Mouse (Mus musculus) embryo, embryonic 10 days (tissue): ENCODE results near the gene Tufm.
"Not testable (repeated sequence)": the region's sequence is repeated elsewhere in the genome, so short reads cannot be mapped to it uniquely, and the experiment has no call there.

Experiments used
- DNase-seq: peaks from one replicate; pipeline ENCODE4 v3.0.0-alpha.2; 2015; ENCODE audit warnings: low spot score

Gene Tufm

DNA sequence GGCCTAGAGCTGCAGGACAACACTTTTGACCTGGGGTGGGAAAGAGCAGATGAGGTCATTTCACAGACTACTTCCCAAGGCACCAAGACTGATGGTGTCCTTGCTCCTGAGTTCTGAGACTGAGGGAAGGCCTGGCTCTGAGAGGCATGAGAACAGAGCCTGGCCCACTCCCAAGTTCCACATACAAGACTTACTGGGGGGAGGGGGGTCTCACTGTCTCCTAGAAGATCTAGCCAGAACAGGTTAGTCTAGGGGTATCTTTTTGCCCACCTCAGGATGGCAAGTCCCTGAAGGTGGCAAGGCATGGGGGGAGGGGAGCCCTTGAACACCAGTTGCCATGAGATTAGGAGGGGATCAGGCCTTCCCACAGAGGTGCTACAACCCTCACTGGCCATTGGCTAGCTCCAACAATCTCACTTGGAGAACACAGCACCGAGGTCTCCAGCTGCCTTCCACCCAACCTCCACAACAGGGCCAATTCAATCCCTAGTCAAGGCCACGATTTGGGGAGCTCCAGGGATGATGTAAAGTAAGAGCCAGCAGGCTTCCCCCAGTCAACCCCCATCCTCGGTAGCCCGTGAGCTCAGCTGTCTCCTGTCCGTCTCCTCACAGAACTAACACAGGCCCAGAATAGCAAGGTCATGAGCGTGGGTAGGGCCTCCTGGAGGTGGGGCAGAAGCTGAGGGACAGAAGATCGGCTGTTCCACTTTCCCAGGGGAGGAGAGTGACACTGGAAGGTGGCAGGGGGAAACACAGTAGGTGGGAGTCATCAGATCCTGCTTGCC, 21.7 kb upstream of the Tufm start:
- no peak for DNase-seq

DNA sequence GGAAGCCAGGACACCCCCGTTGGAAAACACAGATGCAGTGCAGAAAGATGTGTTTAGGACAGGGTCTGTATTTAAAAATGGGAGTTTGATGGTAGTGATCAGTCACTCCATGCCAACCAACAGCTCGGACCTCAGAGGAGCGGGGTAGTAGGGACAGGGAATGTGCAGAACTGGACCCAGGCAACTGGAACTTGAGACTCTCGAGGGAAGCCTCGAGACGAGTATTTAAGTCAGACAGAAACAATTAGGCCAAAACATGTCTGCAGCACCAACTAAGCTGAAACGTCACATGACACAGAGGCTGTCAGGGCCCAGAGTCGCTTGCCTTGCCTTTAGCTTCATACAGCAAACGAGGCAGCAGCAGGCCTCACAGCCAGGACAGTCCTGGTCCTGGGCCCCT, 21.0 kb upstream of the Tufm start:
- DNase-seq = no peak

DNA sequence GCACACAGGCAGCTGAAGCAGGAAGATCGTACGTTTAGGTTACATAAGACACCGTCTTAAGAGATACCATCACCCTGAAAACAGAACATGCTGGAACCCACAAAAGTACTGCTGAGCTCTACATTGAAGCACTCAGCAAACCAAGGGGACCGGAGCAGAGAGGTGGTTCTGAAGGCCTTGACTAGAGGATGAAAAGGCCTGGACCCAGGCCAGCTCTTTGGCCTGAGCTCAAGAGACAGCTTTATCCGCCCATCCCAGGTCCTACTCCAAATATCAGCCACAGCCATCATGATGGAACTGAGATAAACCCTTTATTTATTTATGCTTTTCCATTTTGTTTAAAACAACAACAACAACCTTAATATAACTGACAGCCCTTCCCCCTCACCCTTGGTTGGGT, 20.5 kb upstream of the Tufm start:
- DNase-seq = no peak

DNA sequence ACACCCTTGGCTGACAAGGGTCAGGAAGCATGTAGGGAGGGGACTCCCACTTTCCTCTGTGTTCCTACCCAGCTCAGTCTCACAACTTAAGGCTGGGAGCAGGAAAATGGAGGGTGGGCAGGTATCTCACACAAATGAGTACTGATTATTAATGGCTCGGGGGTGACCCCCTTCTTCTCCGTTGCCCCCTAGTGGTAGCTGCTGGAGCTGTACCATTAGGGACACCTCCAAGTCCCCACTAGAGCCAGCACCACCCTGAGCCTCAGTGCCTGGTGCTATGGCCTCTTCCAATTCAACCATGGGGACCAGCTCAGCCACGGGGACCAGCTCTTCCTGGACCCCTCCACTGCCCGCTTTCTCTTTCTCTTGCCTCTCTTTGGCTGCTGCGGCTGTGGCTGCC, 19.9 kb upstream of the Tufm start:
- DNase-seq = peak; percentile 51

DNA sequence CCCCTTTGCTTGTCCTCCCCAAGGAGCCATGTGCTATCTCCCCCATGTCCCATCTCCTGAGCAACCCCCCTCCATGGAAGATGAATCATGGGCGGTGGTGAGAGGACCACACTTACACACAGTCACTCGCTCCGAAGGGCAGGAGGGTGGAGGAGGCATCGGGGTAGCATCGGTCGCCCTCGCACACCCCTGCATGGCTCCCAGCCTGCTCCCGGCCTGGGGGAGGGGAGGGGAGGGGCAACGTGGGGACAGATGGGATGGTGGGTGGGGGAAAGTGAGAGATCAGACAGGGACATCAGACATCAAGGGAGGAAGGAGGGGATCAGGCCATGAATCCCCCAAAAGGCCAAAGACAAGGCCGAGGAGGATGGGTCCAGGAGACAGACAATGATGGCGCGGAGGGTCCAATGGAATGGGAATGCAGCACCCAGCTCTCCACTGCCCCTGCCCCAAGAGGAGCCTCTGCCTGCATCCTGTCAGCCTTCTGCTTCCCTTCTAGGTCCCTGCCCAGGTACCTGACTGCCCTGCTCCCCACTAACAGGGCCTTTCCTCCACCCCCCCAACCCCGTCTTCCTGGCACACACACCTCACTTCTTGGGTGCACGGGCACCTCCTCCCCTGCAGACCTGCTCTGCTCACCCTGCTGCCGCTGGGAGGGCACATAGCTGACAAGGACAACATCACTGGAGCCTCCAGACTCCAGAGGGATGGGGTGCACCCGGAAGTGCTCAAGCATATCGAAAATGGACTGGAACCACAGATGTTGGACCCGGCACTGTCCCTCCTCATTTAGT, 19.1 kb upstream of the Tufm start:
- no peak for DNase-seq

DNA sequence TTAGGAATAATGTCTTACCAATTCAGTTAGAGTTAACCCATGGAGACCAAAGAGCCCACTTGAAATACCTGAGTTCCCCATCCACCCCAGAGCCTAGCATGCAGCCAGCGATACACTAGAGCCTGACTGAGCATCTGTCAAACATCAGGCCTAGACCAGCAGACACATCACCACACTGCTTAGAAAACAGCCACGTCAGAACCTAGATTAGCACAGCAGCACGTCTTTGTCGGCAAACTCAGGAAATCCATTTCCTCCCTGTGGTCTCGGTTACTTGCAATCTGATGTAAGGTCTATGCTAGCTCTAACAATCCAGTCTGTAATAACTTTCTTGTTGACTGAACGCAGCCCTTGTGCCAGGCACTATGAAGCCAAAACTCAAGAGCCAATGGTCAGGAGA, 17.1 kb upstream of the Tufm start:
- no peak for DNase-seq

DNA sequence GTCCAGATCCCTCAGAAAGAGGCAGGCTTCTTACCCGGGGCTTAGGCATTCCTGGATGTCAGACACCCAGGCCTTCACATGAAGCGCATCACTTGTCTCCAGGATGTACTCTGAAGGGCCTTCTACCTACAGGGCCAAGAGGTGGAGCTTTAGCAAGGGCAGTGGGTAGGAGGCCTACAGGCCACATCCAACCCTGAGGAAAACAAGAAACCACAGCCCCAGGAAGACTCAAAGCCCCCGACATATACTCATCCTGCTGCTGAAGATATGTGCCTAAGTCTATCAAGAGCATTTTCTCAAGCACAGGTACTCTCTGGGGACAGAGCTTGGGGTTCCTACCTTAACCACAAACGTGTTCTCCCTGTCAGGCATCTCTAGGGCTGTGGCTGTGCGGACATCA, 15.8 kb upstream of the Tufm start:
- DNase-seq = no peak

DNA sequence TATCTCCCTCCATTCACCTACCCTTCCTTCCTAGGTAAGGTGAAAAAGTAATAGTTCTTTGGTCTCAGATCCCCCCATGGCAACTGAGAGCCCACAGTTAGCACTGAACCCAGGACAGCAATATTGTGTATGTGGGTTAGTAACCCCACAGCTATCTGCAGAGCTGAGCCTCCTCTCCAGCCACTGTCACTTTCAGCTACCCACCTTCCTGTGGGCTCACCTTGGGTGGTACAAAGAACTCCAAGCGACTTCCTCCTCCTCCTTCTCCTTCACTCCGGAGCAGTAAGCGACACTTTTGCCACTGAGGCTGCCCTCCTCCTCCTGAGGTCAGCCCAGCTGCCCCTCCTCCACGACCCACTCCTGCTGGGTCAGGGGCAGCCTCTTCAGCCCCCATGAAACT, 15.3 kb upstream of the Tufm start:
- DNase-seq = no peak

DNA sequence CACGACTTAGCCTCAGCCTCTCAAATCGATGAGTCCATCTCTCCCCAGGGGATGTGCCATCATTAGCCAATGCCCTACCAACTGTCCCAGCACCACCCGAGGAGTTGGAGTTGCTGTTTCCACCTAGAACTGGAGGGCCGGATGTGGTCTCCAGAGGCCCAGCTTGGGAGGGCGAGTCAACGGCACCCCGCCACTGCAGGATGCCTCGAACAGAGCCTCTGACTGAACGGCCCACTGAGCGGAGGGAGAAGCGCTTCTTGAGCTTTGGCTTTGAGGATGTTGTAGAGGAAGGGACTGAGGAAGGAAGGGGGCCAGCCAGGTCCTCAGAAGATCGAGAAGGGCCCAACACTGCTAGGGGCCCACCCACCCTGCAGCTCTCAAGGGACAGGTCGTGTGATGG, 14.9 kb upstream of the Tufm start:
- DNase-seq = no peak

DNA sequence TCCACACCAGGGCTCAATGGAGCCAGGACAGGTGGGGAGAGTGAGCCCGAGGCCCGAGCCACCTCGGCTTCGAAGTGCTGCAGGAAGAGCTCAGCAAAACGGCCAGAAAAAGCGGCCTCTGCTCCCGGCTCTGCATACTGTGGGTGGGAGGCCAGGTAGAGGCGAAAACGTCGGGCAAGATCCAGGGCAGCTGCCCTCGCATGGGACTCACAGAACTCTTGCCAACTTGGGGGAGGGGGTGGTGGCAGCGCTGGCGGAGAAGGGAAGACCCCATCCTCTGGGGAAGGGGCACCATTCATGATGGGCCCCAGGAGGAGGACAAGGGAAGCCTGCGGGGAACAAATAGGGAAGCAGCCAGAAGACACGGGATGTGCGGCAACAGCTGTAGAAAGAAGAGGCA, 14.4 kb upstream of the Tufm start:
- DNase-seq = no peak

DNA sequence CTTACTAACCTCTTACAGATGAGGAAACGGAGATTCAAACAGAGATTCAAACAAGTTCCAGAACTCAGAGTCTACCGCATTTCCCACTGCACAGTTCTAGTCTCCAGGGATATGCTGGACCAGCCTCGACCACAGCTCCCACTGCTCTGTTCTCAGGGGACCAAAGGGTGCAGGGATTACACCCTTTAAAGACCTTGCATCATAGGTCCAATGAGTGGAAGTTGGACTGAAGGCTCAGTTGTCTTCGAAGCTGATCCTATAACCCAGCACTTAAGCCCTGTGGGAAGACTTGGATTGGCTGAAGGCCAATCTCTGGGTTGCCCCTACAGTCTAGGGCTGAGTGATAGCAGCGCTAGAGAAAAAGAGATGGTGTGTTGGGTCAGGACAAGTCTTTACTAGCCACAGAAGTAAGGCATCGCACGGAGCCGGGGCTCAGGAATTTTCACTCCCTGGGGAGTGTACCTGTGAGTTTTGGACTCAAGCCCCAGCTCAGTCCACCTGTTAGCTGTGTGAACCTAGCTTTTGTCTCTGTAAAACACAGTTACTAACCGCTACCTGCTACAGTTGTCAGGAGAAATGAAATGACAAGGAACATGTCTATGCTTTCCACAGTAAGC, 13.6 kb upstream of the Tufm start:
- no peak for DNase-seq

DNA sequence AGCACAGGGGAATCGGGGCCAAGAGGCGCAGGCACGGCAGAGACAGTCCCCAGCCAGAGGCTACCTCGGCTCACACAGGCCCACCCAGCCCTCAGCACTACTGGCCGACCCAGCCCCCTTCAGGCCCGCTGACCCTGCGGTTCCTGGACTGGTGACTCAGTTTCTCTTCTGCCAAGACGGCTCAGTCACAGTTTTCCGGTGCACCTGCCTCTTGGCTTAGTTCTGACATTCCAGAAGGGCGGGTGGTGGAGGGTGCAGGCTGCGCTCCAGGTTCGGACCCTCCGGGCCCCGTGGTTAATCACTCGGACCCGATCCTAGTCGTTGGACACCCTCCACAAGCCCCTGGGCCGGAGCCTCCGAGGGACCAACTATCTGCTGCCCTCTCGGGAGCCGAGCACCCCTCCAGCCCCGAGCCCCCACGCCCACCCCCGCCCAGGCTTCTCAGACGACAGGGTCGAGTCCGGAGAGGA, 12.6 kb upstream of the Tufm start:
- DNase-seq = peak; percentile 9

DNA sequence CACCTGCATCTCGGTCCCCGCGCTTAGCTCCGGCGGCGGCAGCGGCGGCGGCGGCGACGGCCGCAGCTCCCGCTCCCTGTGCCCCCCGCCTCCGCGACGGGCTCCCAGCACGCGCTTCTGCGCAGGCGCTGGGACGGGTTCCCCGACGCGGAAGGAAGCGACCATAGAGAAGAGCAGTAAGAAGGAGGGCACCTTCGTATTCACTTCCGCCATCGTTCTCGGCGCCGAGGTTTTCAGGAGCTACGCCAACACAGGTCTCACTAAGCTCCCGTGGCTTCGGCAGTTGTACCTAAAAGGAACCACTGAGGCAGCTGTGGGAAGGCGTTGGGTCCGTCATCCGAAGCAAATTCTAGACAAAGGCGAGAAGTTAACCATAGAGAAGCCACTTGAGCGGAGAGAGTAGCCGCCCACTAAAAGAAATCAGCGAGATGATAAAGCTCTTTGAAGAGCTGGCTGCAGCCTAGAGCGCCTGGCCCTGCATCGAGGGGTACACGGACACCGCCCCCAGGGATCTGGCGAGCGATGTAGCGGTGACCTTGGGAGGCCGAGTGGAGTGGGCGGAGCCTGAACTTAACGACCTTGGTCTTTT, 12.1 kb upstream of the Tufm start, which contains the start of gene Sh2b1:
TSS of gene Sh2b1 (minus strand) at position 432 of the 589 bp plus-strand sequence.
- DNase-seq = peak; percentile 97

DNA sequence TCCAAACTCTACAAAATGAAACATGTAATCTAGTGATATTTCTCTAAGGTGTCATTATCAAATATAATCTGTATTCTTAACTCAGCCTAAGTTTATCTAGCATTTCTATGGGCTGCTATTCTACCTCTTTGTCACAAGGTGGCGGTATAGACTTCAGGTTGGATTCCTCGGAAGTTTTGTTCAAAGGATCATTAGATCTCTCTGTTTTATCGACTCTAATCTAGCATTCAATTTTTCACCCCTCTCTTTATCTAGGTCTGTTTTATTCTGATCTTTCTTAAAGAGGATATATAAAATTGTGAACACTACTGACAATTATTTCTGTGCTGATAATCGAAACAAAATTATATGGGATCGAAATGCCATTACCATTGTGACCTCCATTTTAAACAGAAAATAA, 5.5 kb upstream of the Tufm start:
- peak; percentile 46 for DNase-seq

DNA sequence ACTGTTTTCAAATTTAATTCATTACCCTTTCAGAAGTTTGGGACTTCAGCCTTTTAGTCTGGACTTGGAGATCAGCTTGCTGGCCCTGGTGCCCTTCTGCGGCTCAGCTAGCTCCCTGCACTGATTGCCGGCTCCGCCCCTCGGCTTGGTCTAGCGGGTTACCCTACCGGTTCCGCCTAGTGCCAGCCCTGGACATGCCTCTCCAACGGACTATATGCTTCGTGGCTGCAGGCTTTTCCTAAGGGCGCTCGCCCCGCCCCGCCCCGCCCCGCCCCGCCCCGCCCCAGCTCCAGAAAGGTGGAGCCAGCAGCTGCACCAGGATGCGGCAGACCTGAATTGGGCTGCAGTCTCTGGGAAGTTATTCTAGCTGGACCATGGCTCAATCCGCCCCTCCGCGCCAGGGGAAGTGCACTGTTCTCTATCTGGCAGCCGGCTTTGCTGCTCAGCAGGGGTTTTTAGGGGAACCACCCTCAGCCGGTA, 4.7 kb upstream of the Tufm start:
- DNase-seq = peak; percentile 94

DNA sequence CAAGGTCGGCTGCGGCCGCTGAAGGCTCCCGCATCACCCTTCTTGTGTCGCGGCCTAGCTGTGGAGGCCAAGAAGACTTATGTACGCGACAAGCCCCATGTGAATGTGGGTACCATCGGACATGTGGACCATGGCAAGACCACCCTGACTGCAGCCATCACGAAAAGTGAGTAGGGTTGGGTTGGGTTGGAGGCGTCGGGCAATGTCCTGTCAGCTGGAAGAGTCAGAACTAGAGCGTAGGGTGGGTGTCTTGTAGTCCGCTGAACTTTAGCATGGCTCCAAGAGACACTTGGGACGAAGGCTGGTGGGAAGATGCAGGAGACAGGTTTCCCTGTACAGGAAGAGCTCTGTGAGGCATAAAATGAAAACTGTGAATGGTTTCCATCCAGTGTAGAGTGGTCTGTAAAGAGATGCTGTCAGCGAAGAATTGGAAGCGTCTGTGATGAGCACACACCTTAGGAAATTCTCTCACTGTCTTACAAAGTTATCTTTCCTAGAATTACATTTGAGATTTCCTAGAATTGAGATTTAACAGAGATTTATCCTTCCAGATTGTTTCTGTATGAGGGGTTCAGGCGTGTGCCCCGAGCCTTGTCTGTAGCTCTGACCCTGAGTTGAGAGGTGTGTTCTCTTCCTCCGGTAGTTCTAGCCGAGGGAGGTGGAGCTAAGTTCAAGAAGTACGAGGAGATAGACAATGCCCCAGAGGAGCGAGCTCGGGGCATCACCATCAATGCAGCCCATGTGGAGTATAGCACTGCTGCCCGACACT, 640 bp downstream of the Tufm start:
- DNase-seq = not testable (repeated sequence)

DNA sequence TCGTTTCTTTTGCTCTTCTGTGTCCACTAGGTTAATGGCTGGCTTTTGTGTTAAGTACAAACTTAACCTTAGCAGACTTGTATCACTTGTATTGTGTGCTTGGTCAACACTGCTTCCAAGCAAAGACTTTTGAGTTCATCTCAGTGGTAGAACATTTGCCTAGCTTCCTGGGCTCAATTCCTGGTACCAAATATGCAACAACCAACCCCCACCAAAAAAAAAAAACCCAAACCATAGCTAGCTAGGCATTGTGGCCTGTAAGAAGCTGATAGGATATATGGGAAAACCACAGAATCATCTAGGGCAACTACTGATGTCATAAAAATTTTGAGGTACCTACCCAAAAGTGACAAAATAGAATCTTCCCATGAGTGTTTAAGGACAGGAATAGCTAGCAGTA, 3.8 kb downstream of the Tufm start:
- no peak for DNase-seq

DNA sequence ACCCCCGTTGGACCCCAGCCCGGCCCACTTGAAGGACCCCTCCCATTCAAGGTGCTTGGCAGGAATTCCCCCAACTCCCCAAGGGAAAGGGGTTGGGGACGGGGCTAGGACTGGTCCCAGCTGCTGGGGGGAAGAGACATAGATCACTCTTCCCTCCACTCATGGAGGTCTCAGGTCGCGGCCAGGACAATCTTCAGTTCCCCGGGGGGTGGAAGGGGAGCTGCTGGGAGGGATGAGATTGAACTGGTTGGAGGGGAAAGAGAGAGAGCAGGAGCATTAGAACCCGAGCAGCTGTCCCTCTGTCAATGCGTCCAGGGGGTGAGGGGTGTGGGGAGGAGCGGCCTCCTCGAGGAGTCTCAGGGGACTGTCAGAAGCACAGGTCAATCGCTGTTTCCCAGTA, 4.8 kb downstream of the Tufm start:
- DNase-seq = no peak

DNA sequence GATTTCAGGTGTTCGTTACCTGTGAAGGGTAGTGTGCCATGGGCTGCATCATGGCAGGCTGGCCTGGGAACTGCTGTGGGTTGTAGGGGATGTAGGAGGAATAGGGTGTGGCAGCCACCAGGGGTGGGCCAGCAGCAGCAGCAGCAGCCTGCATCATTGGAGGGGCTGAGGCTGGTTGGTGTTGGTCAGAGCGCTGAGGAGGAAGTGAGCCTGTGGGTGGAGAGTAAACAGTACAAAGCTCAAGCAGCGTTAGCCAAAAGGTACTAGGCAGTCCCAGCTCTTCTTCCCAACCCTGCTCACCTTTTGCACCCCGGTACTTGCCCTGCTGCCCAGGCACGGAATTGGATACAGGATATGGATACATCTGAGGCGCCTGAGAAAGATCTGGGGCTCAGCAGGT, 7.0 kb downstream of the Tufm start:
- DNase-seq = no peak

DNA sequence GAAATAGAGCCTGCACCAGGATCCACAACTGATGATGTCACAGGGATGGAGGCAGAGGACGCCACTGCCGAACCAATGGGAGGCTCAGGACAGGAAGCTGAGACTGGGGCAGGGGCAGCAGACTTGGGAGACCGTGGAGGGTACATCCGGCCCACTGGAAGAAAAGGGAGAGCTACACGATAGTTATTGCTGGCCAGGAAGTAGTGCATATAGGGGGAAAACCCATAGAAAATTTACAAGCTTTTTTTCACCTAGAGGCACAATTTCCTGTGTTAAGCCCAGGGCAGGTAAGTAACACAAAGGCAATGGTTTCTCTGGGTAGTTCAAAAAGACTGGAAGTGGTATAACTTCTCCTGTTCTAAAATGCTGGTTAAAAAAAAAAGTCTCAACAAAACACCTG, 9.3 kb downstream of the Tufm start:
- no peak for DNase-seq

DNA sequence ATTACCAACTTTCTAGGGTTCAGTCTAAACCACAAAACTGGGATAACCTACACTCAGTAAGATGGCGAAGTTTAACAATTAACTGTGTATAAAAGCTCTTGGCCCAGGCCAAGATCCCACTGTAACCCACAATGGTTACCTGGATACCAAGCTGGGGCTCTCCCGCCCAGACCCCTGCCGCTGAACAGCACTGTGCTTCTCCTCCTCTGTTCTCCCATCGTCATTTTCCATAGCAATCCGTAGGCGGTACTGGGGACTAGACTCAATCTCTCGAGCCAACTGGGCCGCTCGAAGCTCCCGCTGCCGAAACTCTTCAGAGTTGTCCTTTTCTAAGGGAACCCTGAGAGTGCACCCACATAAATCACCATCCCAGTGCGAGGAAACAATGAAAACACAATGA, 10.8 kb downstream of the Tufm start:
- no peak for DNase-seq

DNA sequence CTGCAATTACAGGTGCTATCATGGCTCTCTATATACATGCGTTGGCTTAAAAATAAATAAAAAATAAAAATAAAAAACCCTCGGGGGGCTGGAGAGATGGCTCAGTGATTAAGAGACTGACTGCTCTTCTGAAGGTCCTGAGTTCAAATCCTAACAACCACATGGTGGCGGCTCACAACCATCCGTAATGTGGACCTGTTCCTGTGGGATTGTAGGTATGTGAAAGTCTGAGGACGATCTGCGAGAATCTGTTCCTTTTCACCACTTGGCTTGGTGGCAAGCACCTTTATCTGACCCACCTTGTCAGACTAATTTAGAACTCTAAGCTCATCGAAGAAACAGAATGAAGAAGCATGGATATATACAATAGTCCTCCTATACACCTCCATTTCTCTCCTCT, 12.3 kb downstream of the Tufm start:
- DNase-seq = no peak
